Mouse (Mus musculus) embryonic facial prominence, embryonic 14.5 days (tissue): ENCODE measurements around the gene Rasgrp3. TPM values are rescaled to one million over a fixed set of nuclear protein-coding genes. Genes with fewer than 3 reads are reported as not detected.

Experiments used
- ATAC-seq: fragments of 200-750 bp; cut with Nextera tagmentation; 2 replicates; pipeline ENCODE4 v1.8.0; 2017; ENCODE audit warnings: low read depth, moderate number of reproducible peaks, moderate TSS enrichment
- DNase-seq: peaks from one replicate; pipeline ENCODE4 v3.0.0-alpha.2; 2015; ENCODE audit warnings: low spot score
- H3K27ac ChIP-seq: fragments of 300-500 bp; sonication (generic); replicated peaks from 2 replicates; pipeline ENCODE4 v1.5.1; 2014; ENCODE audit warnings: low read depth, mild to moderate bottlenecking, low read length, moderate library complexity
- H3K27me3 ChIP-seq: fragments of 300-500 bp; sonication (generic); replicated peaks from 2 replicates; pipeline ENCODE4 v1.6.1; 2014; ENCODE audit warnings: low read length; ENCODE audit not compliant: control insufficient read depth, insufficient read depth
- H3K36me3 ChIP-seq: fragments of 300-500 bp; sonication (generic); 2 replicates; pipeline ENCODE4 v1.6.1; 2014; ENCODE audit warnings: low read length, mixed read lengths; ENCODE audit not compliant: control insufficient read depth, insufficient read depth
- H3K4me1 ChIP-seq: fragments of 300-500 bp; sonication (generic); 2 replicates; pipeline ENCODE4 v1.6.1; 2014; ENCODE audit warnings: antibody characterized with exemption, low read length; ENCODE audit not compliant: control insufficient read depth, insufficient read depth
- H3K4me2 ChIP-seq: fragments of 300-500 bp; sonication (generic); 2 replicates; pipeline ENCODE4 v1.6.1; 2014; ENCODE audit warnings: low read depth, mild to moderate bottlenecking, low read length, moderate library complexity, mixed read lengths
- H3K4me3 ChIP-seq: fragments of 300-500 bp; sonication (generic); 2 replicates; pipeline ENCODE4 v1.5.1; 2014; ENCODE audit warnings: low read depth, mild to moderate bottlenecking, low read length
- H3K9ac ChIP-seq: fragments of 300-500 bp; sonication (generic); 2 replicates; pipeline ENCODE4 v1.6.1; 2014; ENCODE audit warnings: low read depth, mild to moderate bottlenecking, low read length, moderate library complexity, mixed read lengths
- H3K9me3 ChIP-seq: fragments of 300-500 bp; sonication (generic); 2 replicates; pipeline ENCODE4 v1.6.1; 2016; ENCODE audit warnings: low read length; ENCODE audit not compliant: control insufficient read depth
- WGBS: fragments of 180-500 bp; shearing (Covaris S2); extraction: QIAGEN DNeasy Blood & Tissue Kit; methylation state at CpG from one replicate; pipeline ENCODE4 v1.1.7; 2014; 5-methylcytosine and 5-hydroxymethylcytosine counted together
- polyA plus RNA-seq: library from polyadenylated mRNA; unstranded; fragments of >200 nt; fragmentation: Nextera tagmentation; extraction: Ambion mirVana; gene quantifications from 2 replicates; pipeline ENCODE4 v1.2.1, GENCODE M21; 2014

The Rasgrp3 gene
- polyA plus RNA-seq, 1 experiment from 2014 or later: 12.5 TPM

DNA sequence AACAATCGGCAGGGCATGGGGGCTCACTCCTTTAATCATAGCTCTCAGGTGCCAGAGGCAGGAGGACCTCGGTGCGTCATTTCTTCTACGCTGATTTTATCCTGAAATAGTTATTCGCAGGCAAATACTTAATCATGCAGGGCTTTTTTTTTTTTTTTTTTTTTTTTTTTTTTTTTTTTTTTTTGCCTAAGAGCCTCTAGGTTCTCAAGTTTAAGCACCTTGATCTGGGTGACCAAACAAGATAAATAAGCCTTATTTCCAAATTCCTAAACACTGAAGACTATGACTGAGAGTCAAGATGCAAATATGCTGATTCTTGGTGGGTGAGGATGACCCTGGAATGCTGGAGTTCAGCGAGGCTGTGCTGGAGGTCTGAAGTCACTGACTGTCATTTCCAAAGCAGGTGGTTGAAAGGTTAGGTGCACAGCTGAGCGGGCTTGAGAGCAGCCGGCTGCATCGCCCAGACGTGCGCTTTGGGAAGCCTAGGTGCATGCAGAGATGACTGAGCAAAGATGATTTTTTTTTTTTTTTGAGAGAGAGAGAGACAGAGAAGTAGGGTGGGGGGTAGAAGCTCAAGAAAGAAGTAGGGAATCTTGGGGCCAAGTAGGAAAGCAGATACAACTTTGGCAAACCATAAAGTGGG is 115.2 kb downstream of the Rasgrp3 start:
- H3K36me3 ChIP-seq: peaks cover 21% of the 10 kb centered on the region; the same call in 1 of the 2 replicates
- H3K4me1 ChIP-seq: peaks cover 10% of the 10 kb centered on the region; the same call in 1 of the 2 replicates
- DNase-seq (peak; percentile 27), ATAC-seq (peak; percentile 3; the same call in 1 of the 2 replicates)
- peak overlapping the region; percentile 74; the same call in 1 of the 2 replicates for H3K27ac ChIP-seq
- no peaks in the 10 kb centered on the region for H3K27me3 ChIP-seq
- H3K9ac ChIP-seq: peak overlapping the region; percentile 80
- H3K9me3 ChIP-seq: no peaks in the 10 kb centered on the region
- peak overlapping the region; percentile 76 for H3K4me3 ChIP-seq
- H3K4me2 ChIP-seq: peak overlapping the region; percentile 88
- 39% methylated on average over 11 of the region's 11 CpGs for WGBS

DNA sequence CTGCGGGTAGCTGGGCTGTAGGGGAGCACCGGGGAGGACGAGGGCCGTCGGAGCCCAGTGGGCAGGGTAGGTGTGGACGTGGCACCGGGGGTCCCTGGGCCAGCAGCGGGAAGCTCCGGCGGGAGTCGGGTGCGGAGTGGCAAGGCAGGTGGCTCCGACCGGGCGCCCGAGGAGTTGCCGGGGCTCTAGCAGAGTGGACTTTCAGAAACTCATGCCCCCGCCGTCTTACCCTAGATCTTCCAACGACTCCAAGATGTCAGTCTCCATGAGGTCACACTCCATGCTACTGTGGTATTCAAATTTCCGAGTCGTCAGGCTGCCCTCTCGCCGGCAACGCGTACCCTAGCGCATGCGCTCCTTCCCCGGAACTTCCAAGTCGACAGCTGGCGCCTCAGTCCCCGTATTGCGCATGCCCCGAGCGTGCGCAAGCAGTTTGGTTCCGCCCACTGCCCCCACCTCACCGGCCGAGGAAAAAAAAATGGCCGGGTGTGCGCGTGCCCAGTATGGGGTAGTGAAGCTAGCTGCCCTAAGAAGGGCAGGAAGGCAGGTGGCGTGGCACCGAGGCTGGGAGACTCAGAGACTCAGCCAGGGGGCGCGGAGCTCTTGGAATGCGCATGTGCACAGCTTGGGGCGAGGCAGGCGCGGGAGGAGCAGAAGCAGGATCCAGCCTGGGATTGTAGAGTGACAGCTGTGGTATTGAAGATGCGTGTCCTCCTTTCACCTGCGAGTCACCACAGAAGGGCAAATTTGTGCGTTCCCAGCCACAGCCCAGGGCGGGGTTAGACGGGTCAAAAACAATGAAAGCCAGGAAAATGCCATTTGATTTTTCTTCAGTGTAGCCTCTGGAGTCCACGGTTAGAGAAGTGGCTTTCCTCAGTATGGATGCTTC is 116.1 kb downstream of the Rasgrp3 start, which contains the start of gene Fam98a:
TSS of gene Fam98a (minus strand) at position 435 of the 889 bp plus-strand sequence.
- H3K9ac ChIP-seq: peak within 1 kb of the TSS; percentile 80
- H3K36me3 ChIP-seq: peaks cover 12% of the 10 kb centered on the region; the same call in 1 of the 2 replicates
- H3K4me3 ChIP-seq: peak within 1 kb of the TSS; percentile 76
- H3K4me1 ChIP-seq: peaks cover 10% of the 10 kb centered on the region; the same call in 1 of the 2 replicates
- DNase-seq (peak; percentile 99), ATAC-seq (peak; percentile 99)
- no peaks in the 10 kb centered on the region for H3K9me3 ChIP-seq
- no peaks in the 10 kb centered on the region for H3K27me3 ChIP-seq
- peak within 1 kb of the TSS; percentile 88 for H3K4me2 ChIP-seq
- under 1% methylated on average over 48 of the region's 56 CpGs for WGBS
- H3K27ac ChIP-seq: peak within 1 kb of the TSS; percentile 74; the same call in 1 of the 2 replicates

DNA sequence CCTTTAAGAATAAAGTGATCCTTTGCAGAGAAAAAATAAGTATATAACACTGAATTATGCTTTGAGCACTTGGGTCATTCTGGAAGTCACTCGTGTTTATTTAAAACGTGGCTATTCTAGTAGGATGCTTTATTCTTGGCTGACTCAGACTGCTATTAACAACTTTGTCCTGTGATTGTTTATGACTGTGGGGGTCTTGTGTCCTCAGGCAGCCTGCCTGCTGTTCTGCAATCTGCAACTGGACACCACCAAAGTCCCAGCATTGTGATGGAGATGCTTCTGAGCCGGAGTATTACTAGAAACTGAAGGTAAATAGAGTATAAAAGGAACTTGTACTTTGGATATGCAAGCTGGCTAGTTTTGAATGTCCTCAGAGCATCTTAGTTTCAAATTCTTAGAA is 121.3 kb downstream of the Rasgrp3 start:
- H3K4me1 ChIP-seq: no peaks in the 10 kb centered on the region
- DNase-seq (no peak), ATAC-seq (no peak)
- H3K4me3 ChIP-seq: no peak overlapping the region
- H3K36me3 ChIP-seq: no peaks in the 10 kb centered on the region
- no peak overlapping the region for H3K27ac ChIP-seq
- 52% methylated on average over 3 of the region's 3 CpGs for WGBS
- H3K4me2 ChIP-seq: no peak overlapping the region
- no peaks in the 10 kb centered on the region for H3K27me3 ChIP-seq
- 0 out of 2 replicates have a peak, but pooled peaks cover 3% of the 10 kb centered on the region for H3K9me3 ChIP-seq
- no peak overlapping the region for H3K9ac ChIP-seq

DNA sequence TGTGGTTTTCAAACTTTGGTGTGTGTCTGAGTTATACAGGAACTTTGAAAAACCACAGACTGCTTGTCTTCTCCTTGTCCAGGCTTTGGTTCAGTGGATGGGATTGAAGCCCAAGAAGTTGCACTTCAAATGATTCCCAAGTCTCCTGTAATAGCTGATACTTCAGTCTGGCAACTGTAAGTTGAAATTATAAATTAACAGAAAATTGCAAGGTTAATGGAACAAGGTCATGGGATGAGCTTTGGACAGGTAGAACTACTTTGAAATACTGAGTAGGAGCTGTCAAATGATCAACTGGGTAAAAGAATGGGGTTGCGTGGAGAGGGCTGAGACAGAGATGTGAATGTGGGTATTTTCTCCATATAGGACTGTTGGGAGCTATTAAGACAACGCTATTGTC is 122.3 kb downstream of the Rasgrp3 start:
- Histone ChIP-seq H3K27me3 (no peaks in the 10 kb centered on the region), H3K4me2 (no peak overlapping the region), H3K4me3 (no peak overlapping the region), H3K9ac (no peak overlapping the region), H3K4me1 (no peaks in the 10 kb centered on the region), H3K27ac (no peak overlapping the region), H3K9me3 (0 out of 2 replicates have a peak, but pooled peaks cover 5% of the 10 kb centered on the region), H3K36me3 (no peaks in the 10 kb centered on the region)
- WGBS: 86% methylated on average over 2 of the region's 2 CpGs
- no peak for DNase-seq
- ATAC-seq: no peak

DNA sequence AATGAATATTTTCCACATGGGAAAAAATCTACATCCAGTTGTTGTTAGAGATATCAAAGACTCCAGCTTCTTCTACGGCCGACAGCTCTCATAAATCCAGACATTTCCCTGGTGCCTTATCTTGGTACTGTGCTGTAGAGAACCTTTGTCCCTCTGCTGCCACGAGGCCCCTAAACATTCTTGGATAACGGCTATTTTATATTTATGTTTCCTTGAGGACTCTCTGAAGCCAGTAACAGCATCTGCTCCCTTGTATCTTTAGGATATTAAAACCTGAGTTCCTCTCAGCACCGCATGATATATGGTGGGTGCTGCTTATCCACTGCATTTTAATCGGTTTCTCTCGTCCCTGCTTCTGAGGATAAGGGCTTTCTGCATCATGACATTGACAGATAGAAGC is 139.9 kb downstream of the Rasgrp3 start:
- no peaks in the 10 kb centered on the region for H3K27me3 ChIP-seq
- no peaks in the 10 kb centered on the region for H3K9me3 ChIP-seq
- no peak; the same call in 1 of the 2 replicates for ATAC-seq
- no peak for DNase-seq
- no peak overlapping the region for H3K27ac ChIP-seq
- WGBS: 72% methylated on average over 7 of the region's 7 CpGs
- H3K36me3 ChIP-seq: no peaks in the 10 kb centered on the region
- no peak overlapping the region for H3K4me3 ChIP-seq
- H3K4me1 ChIP-seq: no peaks in the 10 kb centered on the region
- H3K9ac ChIP-seq: no peak overlapping the region
- H3K4me2 ChIP-seq: no peak overlapping the region

Other genes with a start within 250 kb of the Rasgrp3 start
- 12.5 and 16.5 TPM in 2 replicates for gene Fam98a, start 116.0 kb downstream of the Rasgrp3 start, polyA plus RNA-seq